Mouse (Mus musculus) megakaryocyte, adult 5-6 weeks (primary cell): ENCODE results near the gene Fam186a. TPM values are rescaled to one million over a fixed set of nuclear protein-coding genes. Genes with fewer than 3 reads are reported as not detected.

Experiments used
- ATAC-seq: 2 replicates; pipeline ENCODE4 v1.8.0; 2016; ENCODE audit warnings: mild to moderate bottlenecking, inconsistent platforms; ENCODE audit not compliant: poor library complexity, severe bottlenecking
- total RNA-seq, 2 experiments: library from RNA; stranded (forward) in 1 of 2; stranded (reverse) in 1 of 2; fragments of 153-499, 151-499 nt in 1 of 2; fragments of 221-1000, 200-1000 nt in 1 of 2; gene quantifications; 2 replicates each; pipeline versions ENCODE4 v1.2.3 to v1.2.4; 2015 to 2017

Gene Fam186a
- total RNA-seq, 2 experiments from 2014 or later = not detected

DNA sequence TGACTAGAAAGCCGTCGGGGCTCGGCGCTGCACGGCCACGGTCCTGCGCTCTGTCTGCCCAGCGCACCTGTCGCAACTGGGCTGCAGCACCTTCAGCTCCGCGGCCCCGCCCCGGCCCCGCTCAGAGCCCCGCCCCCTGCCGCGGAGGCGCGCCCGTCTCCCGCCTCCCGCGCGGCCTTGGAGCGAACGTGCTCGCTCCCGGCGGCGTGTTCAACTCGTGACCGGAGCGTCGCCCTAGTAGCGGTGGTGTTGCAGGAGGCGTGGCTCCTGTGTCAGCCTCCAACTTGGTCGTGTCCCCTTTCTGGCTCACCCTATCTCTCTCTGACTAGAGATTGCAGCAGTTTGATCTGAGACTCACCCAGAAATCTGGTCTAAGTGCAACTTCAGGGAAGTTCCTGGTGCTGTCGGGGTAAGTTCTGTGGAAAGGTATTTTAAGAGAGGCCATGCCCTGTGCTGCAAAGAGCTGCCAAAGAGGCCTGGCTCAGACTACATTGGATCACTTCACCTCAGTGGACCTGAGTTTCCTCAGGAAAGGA is 91.5 kb downstream of the Fam186a start, which contains the start of gene Lima1:
Gene Lima1 (minus strand): TSS at position 123 of the 536 bp plus-strand sequence.
- peak; percentile 99 for ATAC-seq

DNA sequence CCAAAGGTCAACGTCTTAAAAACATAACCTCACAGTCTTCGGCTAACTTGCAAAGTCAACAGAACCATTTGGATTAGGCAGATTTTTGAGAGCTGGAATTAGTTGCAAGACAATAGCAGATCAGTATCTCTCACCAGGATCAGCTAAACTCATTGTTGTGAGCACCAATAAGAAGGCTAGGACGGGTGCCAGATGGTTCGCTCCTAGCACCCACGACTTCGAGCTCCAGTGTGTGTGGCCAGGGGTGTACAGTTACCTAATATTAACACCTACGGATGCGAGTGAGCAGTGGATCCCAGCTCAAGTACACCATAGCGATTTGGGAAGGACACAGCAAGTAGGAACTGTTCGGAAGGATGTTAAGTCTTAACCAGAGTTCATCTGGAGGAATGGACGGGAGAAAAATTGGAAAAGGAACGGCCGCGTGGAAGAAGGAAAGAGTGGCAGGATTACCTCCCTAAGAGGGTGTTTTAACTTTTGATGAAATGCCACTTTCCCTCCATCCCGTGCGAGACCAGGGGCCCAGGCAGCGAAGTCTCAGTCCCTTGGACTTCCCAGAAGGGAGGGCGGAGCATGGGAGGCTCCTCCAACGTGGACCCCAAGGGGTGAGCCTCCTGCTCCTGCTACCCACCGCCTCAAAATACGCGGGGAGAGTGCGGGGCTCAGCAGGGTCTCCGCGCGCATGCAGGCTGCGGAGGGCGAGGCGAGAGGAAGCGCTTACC is 92.1 kb downstream of the Fam186a start:
- ATAC-seq = peak; percentile 18

- no peak for ATAC-seq
Observed at GRCm38 (mm10) chr15:99872543-99872942, 94.3 kb downstream of the Fam186a start.

Other genes starting within 250 kb of the Fam186a start
- gene Gpd1, start 249.5 kb downstream of the Fam186a start, total RNA-seq (2015) = 0.11 TPM in 1 of 2 replicates, not detected in the other
- gene Gpd1, start 249.5 kb downstream of the Fam186a start, total RNA-seq (2017) = 0.20 and 0.26 TPM in 2 replicates
- gene Cox14, start 241.4 kb downstream of the Fam186a start, total RNA-seq (2015) = 67.3 and 78.1 TPM in 2 replicates
- 15.4 and 25.6 TPM in 2 replicates for gene Cox14, start 241.4 kb downstream of the Fam186a start, total RNA-seq (2017)
- 64.6 and 75.6 TPM in 2 replicates for gene Cers5, start 194.2 kb downstream of the Fam186a start, total RNA-seq (2015)
- gene Cers5, start 194.2 kb downstream of the Fam186a start, total RNA-seq (2017) = 42.3 and 45.3 TPM in 2 replicates
- gene Lima1, start 91.6 kb downstream of the Fam186a start, total RNA-seq (2015) = 17.7 and 22.6 TPM in 2 replicates
- 27.1 and 37.8 TPM in 2 replicates for gene Lima1, start 91.6 kb downstream of the Fam186a start, total RNA-seq (2017)
- 58.8 and 75.1 TPM in 2 replicates for gene Larp4, start 3.0 kb upstream of the Fam186a start, total RNA-seq (2015)
- 42.6 and 42.9 TPM in 2 replicates for gene Larp4, start 3.0 kb upstream of the Fam186a start, total RNA-seq (2017)
- 17.2 and 17.6 TPM in 2 replicates for gene Dip2b, start 71.6 kb upstream of the Fam186a start, total RNA-seq (2015)
- gene Dip2b, start 71.6 kb upstream of the Fam186a start, total RNA-seq (2017) = 13.5 and 14.4 TPM in 2 replicates